Mouse (Mus musculus) heart, postnatal 10 days (tissue): Measurements from ENCODE around the gene Insm1. TPM values are rescaled to one million over a fixed set of nuclear protein-coding genes. Genes with fewer than 3 reads are reported as not detected.

ENCODE experiments used
- DNase-seq, 2 experiments: peaks; one replicate each; pipeline ENCODE4 v3.0.0; 2021
- intact Hi-C: fragments of 180-260 bp; cut with DNase I; formaldehyde crosslinking; loops from one replicate; pipeline ENCODE4 v1.15.1; 2025
- total RNA-seq, 2 experiments: library from RNA; stranded (reverse); gene quantifications; 2 replicates each; pipeline ENCODE4 v1.2.3; 2021

Insm1 gene
- total RNA-seq, 2 experiments from 2014 or later: not detected

DNA sequence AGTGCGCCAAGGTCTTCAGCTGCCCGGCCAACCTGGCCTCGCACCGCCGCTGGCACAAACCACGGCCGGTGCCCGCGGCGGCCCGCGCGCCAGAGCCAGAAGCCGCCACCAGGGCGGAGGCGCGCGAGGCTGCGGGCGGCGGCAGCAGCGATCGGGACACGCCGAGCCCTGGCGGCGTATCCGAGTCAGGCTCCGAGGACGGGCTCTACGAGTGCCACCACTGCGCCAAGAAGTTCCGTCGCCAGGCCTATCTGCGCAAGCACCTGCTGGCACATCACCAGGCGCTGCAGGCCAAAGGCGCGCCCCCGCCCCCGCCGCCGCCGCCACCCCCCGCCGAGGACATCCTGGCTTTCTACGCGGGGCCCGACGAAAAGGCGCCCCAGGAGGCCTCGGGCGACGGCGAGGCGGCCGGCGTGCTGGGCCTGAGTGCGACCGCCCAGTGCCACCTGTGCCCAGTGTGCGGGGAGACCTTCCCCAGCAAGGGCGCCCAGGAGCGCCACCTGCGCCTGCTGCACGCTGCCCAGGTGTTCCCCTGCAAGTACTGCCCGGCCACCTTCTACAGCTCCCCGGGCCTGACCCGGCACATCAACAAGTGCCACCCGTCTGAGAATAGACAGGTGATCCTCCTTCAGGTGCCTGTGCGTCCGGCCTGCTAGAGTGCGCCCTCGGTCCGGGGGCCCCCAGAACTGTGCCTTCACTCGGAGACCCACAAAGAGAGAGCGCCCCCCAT lies 1.6 kb downstream of the Insm1 start:
- intact Hi-C loops: loop anchor here (10.0 kb wide), 1 partner anchor 861 kb away; the partner anchor contains the start of gene Nkx2-4
- DNase-seq: peak in 1 of 2 experiments; percentile 16

DNA sequence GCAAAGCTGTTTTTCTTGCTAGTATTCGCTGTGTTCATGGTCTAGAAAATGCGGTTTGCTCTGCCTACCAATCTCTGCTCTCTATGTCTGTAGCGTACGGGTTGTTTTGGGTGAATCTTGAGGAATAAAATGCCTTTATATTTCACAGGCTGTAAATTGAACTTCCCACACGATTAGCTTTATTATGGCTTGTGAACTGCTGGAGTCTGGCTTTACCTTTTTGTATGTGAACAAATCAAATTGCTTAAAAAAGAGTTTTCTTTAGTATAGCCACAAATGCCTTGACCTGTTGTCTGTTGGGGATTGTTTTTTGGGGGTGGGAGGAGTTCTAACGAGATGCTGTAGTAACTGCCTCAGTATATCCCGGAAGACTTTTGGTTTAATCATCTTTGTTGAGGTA lies 2.4 kb downstream of the Insm1 start:
- no peak for DNase-seq
- intact Hi-C loops: loop anchor here (10.0 kb wide), 1 partner anchor 861 kb away; the partner anchor contains the start of gene Nkx2-4

GRCm38 (mm10) chr2:146225818-146226217 lies 4.1 kb downstream of the Insm1 start:
- intact Hi-C loops: loop anchor here (10.0 kb wide), 1 partner anchor 859 kb away; the partner anchor contains the start of gene Nkx2-4
- DNase-seq: no peak

DNA sequence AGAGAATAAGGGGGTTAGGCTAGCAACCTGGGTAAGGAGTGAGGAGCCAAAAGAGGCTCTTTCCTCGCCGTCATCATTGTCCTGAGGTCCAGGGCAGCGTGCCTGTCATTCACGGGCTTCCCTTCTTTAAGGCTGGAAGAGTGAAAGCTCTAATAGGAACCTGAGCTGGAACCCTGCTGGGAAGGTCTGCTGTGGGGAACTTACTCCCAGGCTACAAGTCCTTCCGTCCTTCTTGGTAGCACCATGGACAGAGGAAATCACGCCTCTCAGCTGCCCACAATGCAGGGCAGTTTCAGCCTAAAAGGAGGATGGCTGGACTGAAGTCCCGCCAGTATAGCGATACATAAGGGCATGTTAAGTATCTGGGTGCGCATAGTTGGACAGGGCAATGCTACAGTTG lies 4.8 kb downstream of the Insm1 start:
- intact Hi-C loops: loop anchor here (10.0 kb wide), 1 partner anchor 858 kb away; the partner anchor contains the start of gene Nkx2-4
- peak; percentile 56 to 67 for DNase-seq

GRCm38 (mm10) chr2:146227646-146228045 lies 5.9 kb downstream of the Insm1 start:
- intact Hi-C loops: loop anchor here (10.0 kb wide), 1 partner anchor 857 kb away; the partner anchor contains the start of gene Nkx2-4
- no peak for DNase-seq

DNA sequence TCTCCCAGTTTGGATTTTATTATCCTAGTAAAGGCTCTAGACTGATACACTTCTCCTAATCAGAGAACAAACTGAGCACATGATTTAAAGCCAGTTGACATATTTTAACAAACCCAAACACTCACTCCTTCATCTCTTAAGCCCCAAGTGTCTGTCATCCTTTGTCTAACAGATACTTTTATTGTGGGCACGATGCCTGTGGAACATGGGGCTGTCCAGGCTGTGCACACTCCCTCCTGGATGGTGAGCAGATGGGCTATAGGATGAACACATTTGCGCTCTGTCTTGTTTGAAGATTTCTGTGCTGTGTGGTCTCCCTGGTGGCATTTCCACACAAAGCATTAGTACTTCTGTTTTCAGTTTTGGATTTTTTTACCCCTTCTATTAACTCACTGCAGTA lies 6.7 kb downstream of the Insm1 start:
- DNase-seq: no peak
- intact Hi-C loops: loop anchor here (10.0 kb wide), 1 partner anchor 856 kb away; the partner anchor contains the start of gene Nkx2-4

DNA sequence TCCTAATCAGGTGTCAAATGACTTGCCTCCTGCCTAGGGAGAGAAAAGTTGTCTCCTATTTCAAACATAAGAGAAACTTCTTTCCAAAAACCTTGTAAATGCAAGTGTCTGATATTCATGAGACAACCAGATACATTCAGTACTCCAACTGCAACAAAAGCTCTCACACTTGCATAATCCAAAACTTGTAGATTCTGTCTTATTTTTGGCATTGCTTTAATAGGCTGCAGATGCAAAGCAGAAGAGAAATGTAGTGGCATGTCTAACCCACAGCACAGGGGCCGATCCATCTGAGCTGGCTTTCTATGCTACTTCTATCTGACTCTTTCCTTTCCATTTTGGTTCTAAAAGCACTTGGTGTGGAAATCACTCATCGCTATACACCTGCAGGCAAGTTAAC lies 9.8 kb downstream of the Insm1 start:
- intact Hi-C loops: no loop called here
- no peak for DNase-seq

DNA sequence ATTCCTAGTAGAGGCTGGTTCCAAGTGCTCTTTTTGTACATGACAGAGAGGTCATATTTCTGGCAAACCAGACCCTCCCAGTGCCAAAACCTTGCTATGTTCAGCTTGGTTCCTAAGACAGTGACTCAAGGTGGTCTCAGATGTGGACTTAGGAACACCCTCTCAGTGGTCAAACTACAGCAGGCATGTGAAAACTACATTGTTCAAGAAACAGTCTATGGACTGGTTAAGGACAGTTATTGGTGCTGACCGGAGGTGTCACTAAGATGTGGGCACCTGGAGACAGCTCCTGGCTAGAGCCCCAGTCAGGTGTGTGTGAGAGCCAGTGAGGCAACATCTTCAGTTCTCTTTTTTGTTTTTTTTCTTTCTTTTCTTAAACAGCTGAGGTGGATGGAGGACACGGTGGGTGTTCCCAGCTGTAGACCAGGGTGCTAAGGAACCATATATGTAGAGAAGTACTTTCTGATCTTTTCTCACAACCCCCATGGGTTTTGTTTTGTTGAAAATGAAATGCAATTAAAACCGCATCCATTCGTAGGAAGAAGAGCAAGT lies 17.6 kb downstream of the Insm1 start:
- DNase-seq: no peak
- intact Hi-C loops: no loop called here

GRCm38 (mm10) chr2:146244049-146244448 lies 22.3 kb downstream of the Insm1 start:
- DNase-seq: no peak
- intact Hi-C loops: no loop called here

DNA sequence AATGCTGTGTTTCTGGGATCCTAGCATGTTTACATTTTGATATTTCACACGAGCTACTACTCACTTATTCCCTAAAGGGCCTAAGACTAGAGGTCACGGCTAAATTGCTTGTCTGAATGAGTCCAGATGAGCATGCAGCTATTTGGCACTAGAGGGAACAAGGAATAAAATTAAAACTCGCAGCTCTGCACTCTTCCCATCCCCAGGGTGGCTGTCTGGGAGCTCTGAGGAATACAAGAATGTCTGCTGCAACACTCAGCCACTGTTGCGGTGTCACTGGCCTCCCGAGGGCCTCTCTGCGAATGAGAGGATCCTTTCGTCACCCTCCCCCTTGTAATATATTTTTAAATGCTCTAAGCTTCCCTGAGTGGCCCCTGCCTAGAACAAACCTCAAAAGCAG lies 23.7 kb downstream of the Insm1 start:
- no peak for DNase-seq
- intact Hi-C loops: no loop called here

GRCm38 (mm10) chr2:146246409-146247075 lies 24.8 kb downstream of the Insm1 start:
- DNase-seq: no peak
- intact Hi-C loops: no loop called here

GRCm38 (mm10) chr2:146247576-146247975 lies 25.9 kb downstream of the Insm1 start:
- intact Hi-C loops: no loop called here
- DNase-seq: no peak

- intact Hi-C loops: no loop called here
Observed at GRCm38 (mm10) chr2:146249033-146249432, 27.3 kb downstream of the Insm1 start.

DNA sequence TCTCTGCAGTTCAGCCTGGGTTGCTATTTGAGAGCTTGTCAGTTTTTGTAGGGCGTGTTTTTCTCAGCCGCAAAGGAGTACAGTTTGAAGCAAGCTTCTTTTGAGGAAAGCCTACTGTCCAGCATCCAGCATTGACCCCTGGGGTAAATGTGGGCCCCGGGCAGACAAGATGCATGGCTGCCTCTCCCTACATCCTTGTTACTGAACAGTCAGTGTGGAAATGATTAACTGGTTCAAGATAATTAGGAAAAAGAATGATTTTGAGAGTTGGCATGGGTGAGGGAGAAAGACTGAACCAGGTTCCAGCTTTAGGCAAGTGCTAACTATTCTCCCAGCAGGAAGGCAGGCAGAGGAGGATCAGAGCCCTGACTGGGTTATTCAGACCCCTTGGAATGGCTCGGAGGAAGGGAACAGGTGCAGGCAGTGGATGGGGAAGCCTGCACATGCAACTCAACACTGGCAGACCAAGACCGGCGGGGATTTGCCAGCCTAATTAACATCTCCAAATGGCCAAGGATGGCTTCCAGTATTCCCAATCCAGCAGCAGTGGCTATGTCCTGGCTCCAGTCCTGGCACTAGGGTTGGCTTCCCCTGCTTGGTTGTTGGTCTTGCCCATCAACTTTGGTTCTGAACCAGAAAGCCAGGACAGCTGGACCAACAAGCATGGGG lies 28.6 kb downstream of the Insm1 start:
- intact Hi-C loops: no loop called here
- DNase-seq: no peak

More at GRCm38 (mm10) chr2:146249033-146249432, 27.3 kb downstream of the Insm1 start:
- no peak for DNase-seq

DNA sequence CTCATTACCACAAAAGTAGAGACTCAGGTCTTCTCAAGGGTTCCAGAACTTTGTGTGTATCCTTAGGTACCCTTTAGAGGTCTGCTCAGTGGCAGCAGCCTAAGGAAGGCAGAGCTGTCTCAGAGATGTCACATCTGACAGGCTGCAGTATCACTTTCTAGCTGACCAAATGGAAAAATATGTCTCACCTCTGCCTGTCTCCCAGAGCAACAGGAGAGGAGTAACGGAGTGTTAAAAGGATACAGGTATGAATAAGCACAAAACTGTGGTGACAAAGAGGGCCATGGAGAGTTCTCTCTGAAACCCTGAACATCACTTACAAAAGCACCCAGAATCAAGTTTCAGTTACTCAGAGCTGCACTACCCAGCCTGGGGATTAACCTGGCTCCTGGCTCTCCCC lies 32.7 kb downstream of the Insm1 start:
- intact Hi-C loops: no loop called here
- no peak for DNase-seq

GRCm38 (mm10) chr2:146255636-146256035 lies 33.9 kb downstream of the Insm1 start:
- intact Hi-C loops: loop anchor here (2.0 kb wide), 1 partner anchor 299 kb away; no protein-coding TSS in a partner anchor
- DNase-seq: no peak

DNA sequence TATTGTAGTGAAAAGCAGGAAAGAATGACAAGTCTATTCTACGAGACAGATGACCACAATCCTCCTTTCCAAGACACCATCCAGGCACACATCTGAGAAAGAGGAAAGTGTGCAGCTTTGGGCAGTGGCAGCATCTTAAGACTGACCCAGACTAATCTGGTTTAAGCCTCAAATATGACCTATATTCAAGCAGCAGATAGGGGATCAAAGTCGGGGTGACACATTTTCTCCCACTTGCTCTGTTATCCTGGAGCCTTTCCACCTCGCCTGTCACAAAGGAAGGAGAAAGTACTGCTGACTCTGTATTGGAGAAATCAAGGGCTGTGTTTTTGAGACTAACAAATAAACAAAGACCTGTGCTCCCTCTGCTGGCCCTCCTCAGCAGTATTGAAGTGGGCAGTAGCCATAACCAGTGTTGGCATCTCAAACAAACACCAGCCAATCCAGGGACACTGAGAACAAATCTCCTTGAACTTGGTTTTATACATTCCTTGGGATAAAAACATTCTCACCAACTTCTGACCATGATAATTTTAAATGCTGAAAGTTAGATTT lies 34.7 kb downstream of the Insm1 start:
- intact Hi-C loops: loop anchor here (2.0 kb wide), 1 partner anchor 300 kb away; no protein-coding TSS in a partner anchor
- peak; percentile 30 to 33 for DNase-seq

- peak; percentile 14 to 32 for DNase-seq
- intact Hi-C loops: loop anchor here (2.0 kb wide), 1 partner anchor 300 kb away; no protein-coding TSS in a partner anchor
Observed at GRCm38 (mm10) chr2:146257037-146257436, 35.3 kb downstream of the Insm1 start.

DNA sequence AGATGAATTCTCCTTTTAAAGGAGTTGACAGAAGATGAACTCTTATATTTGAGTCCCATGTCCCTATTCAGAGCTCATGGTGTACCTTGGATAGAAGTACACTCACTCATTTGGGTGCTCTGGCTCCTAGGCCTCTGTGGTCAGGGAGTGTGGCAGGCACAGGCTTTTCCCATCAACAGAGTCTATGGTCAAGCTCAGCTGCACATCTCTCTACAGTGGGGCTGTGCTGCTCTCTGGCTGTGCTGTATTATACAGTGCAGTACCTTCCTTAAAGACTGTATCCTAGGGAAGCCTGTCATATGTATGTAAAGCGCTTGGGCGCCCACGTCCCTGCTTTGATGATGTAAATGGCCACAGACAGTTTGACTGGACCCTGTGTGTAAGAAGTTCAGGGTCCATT lies 35.9 kb downstream of the Insm1 start:
- intact Hi-C loops: loop anchor here (2.0 kb wide), 1 partner anchor 301 kb away; no protein-coding TSS in a partner anchor
- no peak for DNase-seq

DNA sequence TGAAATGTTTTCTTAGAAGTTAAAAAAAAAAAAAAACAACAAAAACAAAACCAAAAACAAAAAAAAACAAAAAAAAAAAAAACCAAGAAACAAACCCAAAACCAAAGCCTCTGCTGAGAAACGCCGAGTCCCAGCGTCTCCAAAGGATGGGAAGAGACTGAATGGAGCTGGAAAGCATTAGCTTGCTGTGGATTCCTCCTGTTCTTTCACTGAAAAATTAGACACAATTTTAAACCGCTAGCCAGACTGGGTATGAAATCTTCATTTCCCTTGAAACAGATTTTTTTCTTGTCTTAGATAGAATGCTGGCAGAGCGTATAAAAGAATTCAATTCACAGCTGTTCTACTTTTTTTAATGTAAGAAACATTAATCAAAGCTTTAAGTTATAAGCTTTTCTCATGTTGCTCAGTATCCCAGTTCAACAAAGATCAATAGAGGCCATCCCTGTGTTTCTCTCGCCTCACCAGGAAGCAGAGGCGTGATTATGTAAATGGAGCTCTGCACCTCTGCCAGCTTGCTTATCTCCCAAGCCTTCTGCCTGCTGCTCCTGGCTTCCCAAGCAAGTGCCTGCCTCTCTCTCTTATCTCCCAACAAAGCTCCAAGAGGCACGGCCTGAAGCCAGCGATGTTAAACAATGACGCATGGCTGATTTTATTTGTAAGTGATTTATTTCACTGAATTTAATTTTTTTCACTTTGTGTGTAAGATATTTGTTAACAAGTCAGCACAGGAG lies 37.2 kb downstream of the Insm1 start:
- intact Hi-C loops: no loop called here
- peak; percentile 49 to 52 for DNase-seq
